Mouse (Mus musculus) ovary, postnatal 14 days (tissue): ENCODE results near the gene Ywhae.

Source experiments
- DNase-seq: peaks from one replicate; pipeline ENCODE4 v3.0.0; 2022; ENCODE audit warnings: low spot score

Gene Ywhae

DNA sequence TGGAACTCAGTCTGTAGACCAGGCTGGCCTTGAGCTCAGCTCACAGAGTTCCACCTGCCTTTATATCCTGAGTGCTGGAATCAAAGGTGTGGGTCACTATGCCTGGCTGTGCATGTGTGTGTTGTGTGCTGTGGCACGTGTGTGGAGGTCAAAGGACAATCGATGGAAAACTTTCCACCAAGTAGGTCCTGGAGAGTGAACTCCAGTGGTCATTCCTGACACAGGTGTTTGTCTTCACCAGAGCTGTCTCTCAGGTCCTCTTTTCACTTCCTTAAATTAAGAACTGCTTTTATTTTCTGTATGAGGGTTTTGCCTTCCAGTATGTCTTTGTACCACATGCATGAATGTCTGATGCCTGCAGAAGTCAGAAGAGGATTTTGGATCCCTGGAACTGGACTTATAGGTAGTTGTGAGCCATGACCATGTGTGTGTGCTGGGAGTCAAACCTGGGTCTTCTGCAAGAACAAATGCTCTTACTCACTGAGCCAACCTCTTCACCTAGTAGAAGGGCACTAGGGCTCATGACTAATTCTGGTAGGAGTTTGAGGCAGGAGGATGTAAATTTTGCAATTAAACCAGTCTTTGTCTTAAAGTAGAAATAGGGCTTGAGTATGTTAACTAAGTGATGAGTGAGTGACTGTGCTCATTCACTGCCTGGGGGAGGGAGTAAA is 5.3 kb downstream of the Ywhae start:
- no peak for DNase-seq

GRCm38 (mm10) chr11:75738477-75738821 is 5.8 kb downstream of the Ywhae start:
- DNase-seq = no peak

DNA sequence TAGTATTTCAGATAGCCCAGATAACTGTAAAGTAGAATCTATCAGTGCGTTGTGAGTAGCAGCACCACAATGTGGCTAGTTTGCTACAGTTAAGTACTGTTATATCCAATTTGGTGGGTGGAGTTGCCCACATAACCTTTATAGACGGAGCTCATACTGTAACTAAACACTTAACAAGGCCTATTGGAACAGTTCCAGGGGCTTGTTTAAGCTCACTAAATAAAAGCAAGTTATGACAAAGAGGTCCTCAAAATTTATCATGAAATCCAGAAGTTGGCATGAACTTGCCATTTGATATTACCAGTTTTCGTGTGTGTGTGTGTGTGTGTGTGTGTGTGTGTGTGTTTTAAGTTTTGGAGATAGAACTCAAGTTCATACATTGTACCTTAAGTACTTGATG is 7.5 kb downstream of the Ywhae start:
- no peak for DNase-seq

DNA sequence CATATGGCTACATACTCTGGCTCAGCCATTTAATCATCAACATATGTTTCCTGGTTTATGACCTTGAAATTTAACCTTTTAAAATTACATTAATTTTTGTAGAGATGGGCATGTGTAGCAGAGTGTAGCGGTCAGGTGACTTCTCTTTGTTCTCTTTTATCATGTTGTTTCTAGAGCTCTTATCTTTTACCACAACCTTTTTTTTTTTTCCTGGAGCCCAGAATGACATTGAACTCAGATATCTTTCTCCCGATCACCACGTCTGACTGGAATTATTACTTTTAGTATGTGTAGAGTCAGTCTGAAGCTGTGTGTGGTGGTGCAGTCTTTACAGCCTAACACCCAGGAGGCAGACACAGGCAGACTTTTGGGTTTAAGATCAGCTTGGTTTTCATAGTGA is 8.9 kb downstream of the Ywhae start:
- no peak for DNase-seq

DNA sequence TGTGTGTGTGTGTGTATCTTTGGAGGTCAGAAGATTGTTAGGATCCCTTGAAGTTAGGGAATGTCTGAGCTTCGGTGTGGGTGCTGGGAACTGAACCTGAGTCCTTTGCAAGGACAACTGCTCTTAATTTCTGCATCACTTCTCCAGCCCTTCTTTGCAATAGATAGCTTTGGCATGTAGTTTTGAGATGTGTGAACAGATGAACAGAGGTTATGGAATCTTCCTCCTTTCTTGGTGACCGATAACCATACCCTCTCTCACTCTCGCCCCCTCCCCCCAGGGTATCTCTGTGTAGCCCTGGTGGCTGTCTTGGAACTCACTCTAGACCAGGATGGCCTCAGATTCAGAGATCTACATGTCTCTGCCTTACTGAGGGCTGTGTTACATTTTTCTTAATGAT is 12.1 kb downstream of the Ywhae start:
- no peak for DNase-seq

DNA sequence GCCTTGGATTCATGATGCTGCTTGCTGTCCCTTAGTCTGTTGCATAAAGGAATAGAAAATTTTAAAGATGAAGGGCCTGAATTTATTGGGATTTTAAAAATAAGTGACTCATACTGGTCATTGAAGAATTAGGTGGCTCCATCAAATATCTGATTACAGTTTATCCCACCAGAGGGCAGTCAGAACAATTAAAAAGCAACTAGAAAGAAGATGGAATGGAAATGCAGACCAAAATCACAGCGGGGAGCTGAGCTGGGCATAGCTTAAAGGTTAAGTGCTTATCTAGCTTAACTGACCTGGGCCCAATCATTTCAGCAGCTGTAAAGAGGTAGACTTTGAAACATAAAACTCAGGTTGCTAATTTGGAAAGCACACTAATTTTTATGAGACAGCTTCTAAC is 17.9 kb downstream of the Ywhae start:
- no peak for DNase-seq

- DNase-seq = no peak
These were observed 18.4 kb downstream of the Ywhae start for GRCm38 (mm10) chr11:75751082-75751481.

DNA sequence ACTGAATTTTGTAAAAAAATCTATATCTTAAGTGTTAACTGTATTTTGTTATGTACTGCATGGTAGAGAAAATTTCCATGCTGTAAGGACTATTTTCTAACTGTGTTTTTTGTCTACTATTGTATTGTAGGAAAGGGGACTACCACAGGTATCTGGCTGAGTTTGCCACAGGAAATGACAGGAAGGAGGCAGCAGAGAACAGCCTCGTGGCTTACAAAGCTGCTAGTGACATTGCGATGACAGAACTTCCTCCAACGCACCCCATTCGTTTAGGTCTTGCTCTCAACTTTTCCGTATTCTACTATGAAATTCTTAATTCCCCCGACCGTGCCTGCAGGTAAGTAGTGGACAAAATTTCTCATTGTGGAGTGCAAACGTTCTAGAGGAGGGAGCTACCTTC is 24.0 kb downstream of the Ywhae start:
- DNase-seq = no peak

GRCm38 (mm10) chr11:75758553-75758952 is 25.9 kb downstream of the Ywhae start:
- no peak for DNase-seq

- no peak for DNase-seq
These were observed 28.1 kb downstream of the Ywhae start for GRCm38 (mm10) chr11:75760785-75761184.

DNA sequence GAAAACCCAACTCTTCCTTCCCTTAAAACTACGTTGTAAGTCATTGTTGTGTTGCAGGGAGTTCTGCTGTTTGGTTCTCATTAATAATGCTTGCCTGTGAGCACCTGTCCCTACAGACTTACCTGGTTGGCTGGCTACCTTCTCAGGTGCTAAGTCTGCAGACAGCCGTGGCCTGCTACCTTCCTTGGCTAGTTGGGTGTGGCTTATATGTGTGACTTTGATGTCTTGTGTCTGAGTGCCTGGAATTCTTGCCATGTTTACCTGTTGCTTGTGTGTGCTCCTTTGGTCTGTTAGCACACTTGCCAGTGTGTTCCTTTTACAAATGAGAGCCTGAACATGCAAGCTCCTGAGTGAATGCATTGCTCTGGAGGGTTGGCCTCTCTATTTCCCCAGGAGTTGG is 30.0 kb downstream of the Ywhae start:
- DNase-seq = no peak

DNA sequence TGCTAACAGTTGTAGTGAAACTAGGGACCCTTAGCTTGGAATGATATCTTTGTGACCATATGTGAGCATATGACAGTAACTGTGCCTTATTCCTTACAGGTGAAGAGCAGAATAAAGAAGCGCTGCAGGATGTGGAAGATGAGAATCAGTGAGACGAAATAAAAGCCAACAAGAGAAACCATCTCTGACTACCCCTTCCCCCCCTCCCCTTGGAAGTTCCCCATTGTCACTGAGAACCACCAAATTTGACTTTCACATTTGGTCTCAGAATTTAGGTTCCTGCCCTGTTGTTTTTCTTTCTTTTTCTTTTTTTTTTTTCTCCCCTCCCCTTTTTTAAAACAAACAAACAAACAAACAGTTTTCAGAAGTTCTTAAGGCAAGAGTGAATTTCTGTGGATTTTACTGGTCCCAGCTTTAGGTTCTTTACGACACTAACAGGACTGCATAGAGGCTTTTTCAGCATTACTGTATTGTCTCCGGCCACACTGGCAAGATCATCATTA is 31.9 kb downstream of the Ywhae start:
- DNase-seq = no peak

DNA sequence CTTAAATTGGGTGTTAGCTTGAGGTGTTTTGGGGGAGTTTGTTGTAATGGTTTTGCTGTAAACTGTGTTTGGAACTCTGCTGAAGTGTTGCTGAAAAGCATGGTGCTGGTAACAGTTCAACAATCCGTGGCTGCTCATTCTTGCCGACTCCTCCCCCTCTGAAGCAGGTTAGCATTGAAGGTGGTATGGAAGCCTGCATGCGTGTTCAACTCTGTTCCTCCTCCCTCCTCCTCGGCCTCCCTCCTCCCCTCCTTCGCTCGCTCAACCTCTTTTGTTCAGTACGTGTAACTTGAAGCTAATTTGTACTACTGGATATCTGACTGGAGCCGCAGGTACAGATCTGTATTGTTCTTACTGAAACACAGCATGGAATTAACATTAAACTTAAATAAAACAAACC is 32.5 kb downstream of the Ywhae start:
- DNase-seq = no peak

GRCm38 (mm10) chr11:75767014-75767413 is 34.3 kb downstream of the Ywhae start:
- no peak for DNase-seq

DNA sequence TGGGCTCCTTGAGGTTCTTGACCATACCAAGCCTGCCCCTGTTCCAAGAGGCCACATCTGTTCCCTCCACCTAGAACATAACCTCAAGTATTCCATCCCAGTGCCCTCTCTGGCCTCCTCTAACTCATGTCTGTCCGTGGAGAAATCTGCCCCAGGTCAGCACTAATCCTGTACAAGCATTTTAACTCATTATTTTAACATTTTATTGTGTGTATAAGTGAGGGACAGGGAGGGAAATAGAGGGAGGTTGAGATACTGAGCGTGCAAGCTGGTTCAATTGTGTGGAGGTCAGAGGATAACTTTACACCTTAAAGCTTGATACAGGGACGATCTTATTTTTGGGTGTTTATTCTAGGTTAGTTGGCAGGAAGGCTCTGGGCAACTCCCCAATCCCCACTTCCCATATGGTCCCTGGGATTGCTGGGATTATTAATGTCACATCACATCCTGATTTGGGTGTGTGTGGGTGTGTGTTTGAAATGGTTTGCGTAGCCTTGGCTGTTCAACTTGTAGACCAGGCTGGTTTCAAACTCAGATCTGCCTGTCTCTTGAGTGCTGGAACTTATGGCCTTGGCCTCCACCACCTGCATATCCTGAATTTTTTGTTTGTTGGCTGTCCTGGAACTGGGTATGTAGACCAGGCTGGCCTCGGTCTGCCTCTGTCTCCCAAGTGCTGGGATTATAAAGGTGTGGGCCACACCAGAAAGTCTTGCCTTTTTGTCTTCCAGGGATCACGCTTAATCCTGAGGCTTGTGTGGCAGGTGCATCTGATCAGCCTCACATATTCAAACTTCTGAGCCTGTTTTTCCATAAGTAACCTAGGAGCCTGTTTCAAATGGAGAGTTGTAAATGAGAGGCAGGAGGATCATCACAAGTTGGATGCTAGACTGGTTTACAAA is 35.7 kb downstream of the Ywhae start:
- DNase-seq = no peak

DNA sequence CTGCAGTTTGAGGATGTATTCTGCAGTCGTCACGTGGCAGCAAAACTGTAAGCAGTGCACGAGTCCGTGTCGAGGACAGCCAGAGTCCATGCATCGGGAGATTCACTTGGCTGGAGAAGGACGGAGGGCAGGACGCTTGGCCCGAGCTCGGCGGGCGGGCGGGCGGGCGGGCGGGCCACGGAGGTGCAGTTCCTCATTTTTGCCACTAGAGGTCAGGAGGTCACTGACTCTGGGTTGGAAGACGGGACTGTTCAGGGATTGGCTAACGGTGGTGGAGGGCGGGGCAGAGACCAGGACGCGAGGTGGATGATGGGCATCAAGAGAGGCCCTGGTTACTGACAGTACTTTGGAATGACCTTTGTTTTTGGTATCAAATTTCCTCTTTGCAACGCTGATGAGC is 36.5 kb downstream of the Ywhae start:
- DNase-seq = peak; percentile 85

GRCm38 (mm10) chr11:75772562-75772961 is 39.9 kb downstream of the Ywhae start:
- DNase-seq = no peak

DNA sequence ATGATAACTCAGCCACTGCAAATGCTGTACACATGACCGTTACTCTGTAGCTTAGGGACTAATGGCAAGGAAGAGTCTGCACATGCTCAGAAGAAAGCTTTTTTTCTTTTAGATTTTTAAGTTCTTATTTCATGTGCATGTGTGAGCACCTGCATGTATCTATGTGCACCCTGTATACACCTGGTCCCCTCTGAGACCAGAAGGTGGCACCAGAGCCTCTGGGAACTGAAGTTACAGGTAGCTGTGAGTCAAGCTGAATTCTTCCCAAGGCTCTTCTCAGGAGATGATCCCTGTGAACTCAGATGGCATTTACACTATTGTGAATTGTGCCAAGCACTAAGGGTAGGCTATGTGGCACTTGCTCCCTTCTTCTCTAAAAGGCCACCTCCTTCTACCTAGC is 43.2 kb downstream of the Ywhae start:
- DNase-seq = no peak

DNA sequence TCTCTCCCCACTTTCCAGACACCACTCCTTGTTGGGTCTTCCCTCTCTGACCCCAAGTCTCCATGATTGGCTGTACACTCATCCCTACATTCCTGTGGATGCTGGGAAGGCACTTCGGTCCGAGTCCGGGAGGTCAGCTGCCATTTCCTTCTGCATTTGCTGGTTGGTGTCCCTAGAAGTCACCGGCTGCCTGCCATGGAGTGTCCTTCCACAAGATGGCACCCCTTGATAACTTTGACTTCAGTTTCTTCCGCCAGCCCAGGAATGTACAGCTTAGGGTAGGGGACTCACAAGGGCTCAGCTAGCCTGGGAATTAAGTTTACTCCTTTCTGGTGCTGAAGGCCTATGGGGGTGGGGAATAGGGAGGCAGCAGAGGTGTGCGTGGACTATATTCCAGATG is 49.2 kb downstream of the Ywhae start:
- DNase-seq = peak; percentile 64

GRCm38 (mm10) chr11:75783799-75784198 is 51.1 kb downstream of the Ywhae start:
- no peak for DNase-seq

GRCm38 (mm10) chr11:75785897-75786296 is 53.2 kb downstream of the Ywhae start:
- no peak for DNase-seq

DNA sequence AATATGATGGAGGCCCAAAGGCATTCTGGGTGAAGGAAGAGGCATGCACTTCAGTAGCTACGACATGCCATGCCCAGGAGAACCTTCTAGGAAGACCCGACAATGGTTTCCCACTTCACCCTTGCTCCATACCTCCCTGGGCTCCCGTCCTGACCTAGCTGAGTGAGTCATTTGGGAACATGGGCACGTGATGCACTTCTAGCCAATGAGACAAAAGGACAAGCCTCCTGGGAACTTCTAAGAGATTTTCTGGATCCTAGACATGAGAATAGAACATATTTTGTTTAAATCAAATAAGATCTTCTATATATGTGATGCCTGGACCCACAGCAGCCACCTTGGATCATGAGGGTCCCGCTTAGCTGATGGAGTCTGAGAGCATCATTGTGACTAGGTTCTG is 59.9 kb downstream of the Ywhae start:
- no peak for DNase-seq

DNA sequence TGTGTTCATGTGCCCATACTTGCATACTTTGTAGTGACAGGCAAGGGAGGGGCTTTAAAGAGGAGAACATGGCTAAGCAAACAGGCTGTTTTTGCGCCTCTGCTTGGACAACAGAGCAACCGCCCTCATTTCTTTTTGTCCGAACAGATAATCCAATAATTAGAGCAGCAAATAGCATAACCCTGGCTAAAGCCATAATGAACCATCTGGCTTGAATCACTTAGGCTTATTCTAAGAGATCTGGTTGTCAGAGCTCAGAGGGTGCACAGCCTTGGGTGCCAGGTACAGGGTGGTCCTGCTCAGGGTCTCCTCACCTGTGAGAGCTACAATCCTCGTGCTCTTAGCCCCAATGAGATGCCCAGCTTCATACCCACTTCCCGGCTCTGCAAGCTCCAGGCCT is 60.7 kb downstream of the Ywhae start:
- no peak for DNase-seq
